Comparison of ENCODE assay signal across 8 mouse cellular contexts in genomic region chr11:120151113-120151494, GRCm38 (mm10). TPM values are rescaled to one million over a fixed set of nuclear protein-coding genes. Genes with fewer than 3 reads are reported as not detected.
DNase-seq lines count a peak whose midpoint lies in the region; ATAC-seq lines count a peak whose summit lies in the region.

TSS of gene Slc38a10 (minus strand) at chr11:120151346.

- peak within 1 kb of the TSS; percentile 83 for H3K27ac ChIP-seq in hindbrain, embryonic 14.5 days

- no peaks in the 10 kb centered on the region for H3K27me3 ChIP-seq in hindbrain, embryonic 14.5 days (ENCODE audit: control insufficient read depth, insufficient read depth, low read length)

- ATAC-seq in hindbrain, embryonic 14.5 days (ENCODE audit: low FRiP score): peak; percentile 98

- peak; percentile 100 for DNase-seq in R1 (ENCODE audit: low read depth, low spot score)
- peak; percentile 100 for DNase-seq in cerebellum, postnatal 25 days
- peak; percentile 99 for DNase-seq in frontal cortex, postnatal 25 days (ENCODE audit: low spot score in 2 of 2)
- DNase-seq in hindbrain, embryonic 14.5 days (ENCODE audit: low spot score): peak; percentile 100
- DNase-seq in layer of hippocampus, postnatal 36 days: peak; percentile 100
- peak; percentile 100 for DNase-seq in lung, postnatal 36 days
- peak; percentile 100 for DNase-seq in retina, postnatal 1 day
- peak; percentile 99 to 100 for DNase-seq in urinary bladder, adult 18-20 months (ENCODE audit: low spot score in 2 of 2)

- WGBS in hindbrain, embryonic 14.5 days: 0% methylated on average over 28 of the region's 28 CpGs

- H3K9me3 ChIP-seq in hindbrain, embryonic 14.5 days (ENCODE audit: control insufficient read depth, low read length): no peaks in the 10 kb centered on the region

- H3K4me1 ChIP-seq in hindbrain, embryonic 14.5 days (replicated peaks; ENCODE audit: control insufficient read depth, insufficient read depth, low read length): peaks cover 16% of the 10 kb centered on the region

- no peaks in the 10 kb centered on the region; the same call in 1 of the 2 replicates for H3K36me3 ChIP-seq in hindbrain, embryonic 14.5 days (replicated peaks; ENCODE audit: control insufficient read depth, insufficient read depth)

- H3K9ac ChIP-seq in hindbrain, embryonic 14.5 days: peak within 1 kb of the TSS; percentile 88

- peak within 1 kb of the TSS; percentile 89 for H3K4me3 ChIP-seq in hindbrain, embryonic 14.5 days (replicated peaks; ENCODE audit: low read length)

- H3K4me2 ChIP-seq in hindbrain, embryonic 14.5 days (replicated peaks): peak within 1 kb of the TSS; percentile 87

RNA-seq across cellular contexts. Expression of gene Slc38a10, which starts in this region (rescaled TPM):
- polyA plus RNA-seq in hindbrain, embryonic 14.5 days (2014; fragmentation: Nextera tagmentation; extraction: Ambion mirVana): 92.9 and 93.8 TPM in 2 replicates
- total RNA-seq in layer of hippocampus, postnatal 36 days (2021): 10 to 100 TPM; 80.2 to 86.1 TPM

Comparison
In these comparisons a context has a peak if more than half of its experiments do, and no peak if none do; other contexts are left out.
1. Peak in every context shown above with its lines: DNase-seq, ATAC-seq, H3K4me3 ChIP-seq and H3K27ac ChIP-seq.